Mouse (Mus musculus) adrenal gland, adult 8-10 months (tissue): ENCODE measurements around the gene Klrc1. TPM values are rescaled to one million over a fixed set of nuclear protein-coding genes. Genes with fewer than 3 reads are reported as not detected.
A peak's percentile ranks its signal among the peaks of the same experiment; 100 is the strongest.
"Not testable (repeated sequence)": the region's sequence is repeated elsewhere in the genome, so short reads cannot be mapped to it uniquely, and the experiment has no call there.

Experiments
- DNase-seq: peaks from one replicate; pipeline ENCODE4 v3.0.0; 2022
- microRNA-seq, 2 experiments: library from miRNA; unstranded; fragments of <30 nt; microRNA quantifications; one replicate each; pipeline ENCODE4 v1.2.0; 2022
- total RNA-seq, 4 experiments: library from RNA; stranded (reverse); gene quantifications; 2 replicates each; pipeline ENCODE4 v1.2.4; 2022

Gene Klrc1
- under 1 TPM; 0.14 to 0.49 (median 0.25) TPM for total RNA-seq

DNA sequence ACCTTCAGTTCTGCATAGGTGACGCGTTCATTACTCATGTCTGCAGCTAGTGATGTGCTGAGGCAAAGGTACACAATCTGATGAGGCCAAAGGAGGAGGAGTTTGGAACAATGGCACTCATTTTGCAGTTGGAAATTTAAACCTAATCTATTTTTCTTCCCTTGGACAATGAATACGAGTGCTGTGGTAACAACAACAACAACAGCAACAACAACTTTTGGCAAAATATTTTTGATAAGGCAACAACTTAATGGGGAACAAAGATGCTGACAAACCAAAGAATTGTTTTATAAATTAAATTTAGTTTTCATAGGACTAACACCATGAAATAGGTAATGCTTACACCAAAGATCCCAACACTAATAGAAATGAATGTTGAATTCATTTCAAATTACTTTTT, at the start of gene Klrc1:
Klrc1 (minus strand) TSS at position 101 of the 400 bp plus-strand sequence.
- no peak for DNase-seq

DNA sequence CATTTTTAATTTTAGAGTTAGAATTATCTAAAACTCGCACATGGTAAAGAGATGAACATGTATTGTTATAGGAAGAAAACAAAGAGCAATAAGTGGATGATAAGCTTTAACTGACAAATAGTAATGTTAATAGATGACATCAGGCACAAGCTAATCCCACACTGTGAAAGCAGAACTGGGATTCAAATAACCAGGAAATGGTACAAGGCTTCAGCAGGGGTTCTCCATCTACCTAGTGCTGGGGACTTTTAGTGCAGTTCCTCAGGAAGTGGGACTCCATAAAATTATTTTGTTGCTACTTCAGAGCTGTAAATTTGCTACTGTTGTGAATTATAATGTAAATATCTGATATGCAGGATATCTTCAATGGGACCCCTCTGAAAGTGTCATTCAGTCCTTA, 48.5 kb upstream of the Klrc1 start:
- no peak for DNase-seq

DNA sequence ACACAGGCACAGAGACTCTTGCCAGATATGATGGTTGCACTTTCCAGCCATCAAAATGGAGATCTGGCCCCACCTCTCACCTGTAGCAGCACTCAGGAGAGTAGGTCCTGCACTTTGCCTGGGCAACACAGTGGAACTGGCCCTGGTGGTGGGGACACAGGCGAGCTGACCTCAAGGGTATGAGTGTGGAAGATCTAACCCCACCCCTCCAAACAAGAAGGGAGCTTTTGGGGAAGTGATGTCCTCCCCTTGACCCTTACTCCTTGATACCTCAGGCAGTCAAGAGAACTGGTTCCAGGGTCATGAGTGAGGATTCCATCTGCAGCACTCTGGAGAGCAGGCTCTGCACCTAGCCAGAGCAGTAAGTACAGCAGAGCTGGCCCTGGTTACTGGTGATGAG, 42.6 kb upstream of the Klrc1 start:
- no peak for DNase-seq

DNA sequence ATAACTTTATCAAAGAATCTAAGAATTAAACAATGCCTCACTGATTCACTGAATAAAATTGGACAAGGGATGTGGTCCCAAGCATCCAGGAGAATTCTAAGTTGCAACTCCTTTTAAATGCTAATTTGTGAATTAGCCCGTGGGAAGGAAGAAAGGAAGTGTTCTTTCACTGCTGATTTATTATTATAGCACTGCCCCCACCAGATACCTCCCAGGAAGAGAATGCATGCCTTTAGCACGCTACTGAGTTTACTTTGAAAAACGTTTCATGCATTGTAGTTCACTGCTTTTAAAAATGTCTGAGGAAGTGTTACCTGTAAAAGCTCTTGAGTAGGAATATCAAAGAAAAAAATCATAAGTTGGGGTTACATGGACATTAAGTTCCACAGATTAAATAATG, 41.7 kb upstream of the Klrc1 start:
- no peak for DNase-seq

DNA sequence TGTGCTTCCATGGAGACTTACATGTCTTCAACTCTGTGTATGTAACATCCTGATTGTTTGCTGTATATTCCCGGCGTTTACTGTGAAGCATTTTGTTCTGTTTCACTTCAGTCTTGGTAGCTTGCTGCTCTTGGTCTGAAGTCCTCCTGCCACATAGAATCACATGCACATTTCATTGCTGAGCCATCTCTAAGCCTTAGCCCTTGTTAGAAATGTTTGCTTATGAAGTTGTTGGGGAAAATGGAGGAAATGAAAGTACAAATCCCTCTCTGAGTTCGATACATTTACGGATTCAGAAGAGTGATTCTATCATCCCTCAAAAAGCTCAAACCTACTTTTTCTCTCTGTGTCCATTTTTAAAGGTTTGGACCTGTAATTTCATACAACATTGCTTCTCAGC, 38.3 kb upstream of the Klrc1 start, which contains the start of gene Klri1:
Klri1 (minus strand) TSS at position 101 of the 400 bp plus-strand sequence.
- DNase-seq: no peak

DNA sequence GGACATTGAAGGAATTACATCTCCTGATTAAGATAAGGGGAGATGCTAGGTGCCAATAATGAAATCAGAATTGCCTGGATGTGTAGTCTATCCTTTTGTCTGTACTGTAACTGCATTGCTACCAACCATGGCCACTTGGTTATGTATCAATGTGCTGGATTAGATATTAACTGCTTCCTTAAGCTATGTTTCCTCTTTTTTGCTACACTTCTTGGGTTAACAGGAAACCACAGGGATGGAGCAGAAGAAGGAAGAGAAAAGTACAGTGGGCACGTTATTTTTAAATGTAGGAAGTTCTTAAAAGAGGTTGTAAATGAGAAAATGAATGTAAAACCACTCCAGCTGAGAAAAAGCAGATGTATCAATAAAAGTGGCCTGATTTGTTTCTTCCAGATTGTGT, 34.8 kb upstream of the Klrc1 start:
- DNase-seq: no peak

DNA sequence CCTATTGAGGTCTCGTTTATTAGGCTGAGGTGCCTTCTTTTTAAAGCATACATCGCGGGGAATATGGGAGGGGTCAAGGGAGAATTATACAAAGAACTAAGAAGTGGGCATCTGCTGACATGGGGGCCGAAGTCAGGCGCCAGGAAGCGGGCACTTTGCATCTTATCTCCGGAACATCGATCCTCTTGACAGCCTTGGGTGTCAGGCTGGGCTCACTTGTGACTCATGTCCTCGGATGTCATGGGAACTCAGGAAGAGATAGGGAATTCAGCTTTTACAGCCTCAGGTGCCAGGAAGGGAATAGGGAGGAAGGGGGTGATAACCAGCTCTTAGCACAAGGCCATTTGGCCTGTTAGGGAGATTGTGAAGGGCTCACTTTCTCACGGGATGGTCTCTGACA, 12.7 kb upstream of the Klrc1 start:
- peak; percentile 12 for DNase-seq

DNA sequence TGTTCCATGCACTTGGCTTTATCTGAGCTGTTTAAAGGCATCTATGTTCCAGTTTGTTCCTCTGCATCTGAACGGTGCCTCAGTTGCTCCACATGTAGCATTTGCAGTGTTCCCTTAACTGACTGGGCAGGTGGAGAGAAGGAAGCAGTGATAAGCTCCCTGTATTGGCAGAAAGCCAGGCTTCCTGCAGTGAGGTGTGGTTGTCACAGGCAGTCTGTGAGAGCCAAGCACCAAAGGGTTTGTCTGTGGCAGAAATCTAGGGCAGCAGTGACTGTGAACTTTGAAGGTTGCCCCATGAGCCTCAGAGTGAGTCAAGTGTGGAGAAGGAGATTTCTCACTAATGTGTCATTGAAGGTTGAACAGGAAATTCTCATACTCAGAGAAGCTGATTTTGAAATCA, 1.6 kb upstream of the Klrc1 start:
- DNase-seq: peak; percentile 20

DNA sequence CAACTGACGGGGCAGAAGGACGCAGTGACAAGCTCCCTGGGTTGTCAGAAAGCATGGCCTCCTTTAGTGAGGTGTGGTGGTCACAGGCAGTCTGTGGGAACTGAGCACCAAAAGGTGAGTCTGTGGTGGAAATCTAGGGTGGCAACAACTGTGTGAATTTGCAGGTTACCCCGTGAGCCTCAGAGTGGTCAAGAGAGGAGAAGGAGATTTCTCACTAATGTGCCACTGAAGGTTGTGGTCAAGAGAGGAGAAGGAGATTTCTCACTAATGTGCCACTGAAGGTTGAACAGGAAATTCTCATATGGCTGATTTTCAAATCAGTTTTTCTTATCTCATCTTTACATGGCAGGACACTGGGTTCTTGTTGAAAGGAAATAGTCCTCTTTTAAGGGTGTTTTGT, 17.5 kb downstream of the Klrc1 start:
- DNase-seq: not testable (repeated sequence)

DNA sequence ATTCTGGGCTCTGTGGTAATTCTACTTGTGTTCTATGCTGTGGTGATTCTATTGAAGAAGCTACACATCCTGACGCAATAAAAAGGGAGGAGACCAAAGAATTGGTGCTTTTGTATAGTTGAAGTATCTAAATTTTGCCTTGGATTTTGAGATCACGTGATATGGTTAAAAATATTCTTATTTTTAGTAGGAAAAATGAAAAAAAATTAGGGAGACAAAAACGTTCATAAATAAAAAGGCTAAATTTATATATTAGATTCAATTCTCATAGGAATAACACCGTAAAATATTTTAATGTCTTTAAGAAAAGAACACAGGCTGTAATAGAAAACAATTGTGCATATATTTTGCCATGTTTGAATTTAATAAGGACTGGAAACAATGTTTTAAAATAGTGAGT, 18.2 kb downstream of the Klrc1 start, which contains the start of gene Klrc2:
Klrc2 (minus strand) TSS at position 101 of the 400 bp plus-strand sequence.
- not testable (repeated sequence) for DNase-seq

DNA sequence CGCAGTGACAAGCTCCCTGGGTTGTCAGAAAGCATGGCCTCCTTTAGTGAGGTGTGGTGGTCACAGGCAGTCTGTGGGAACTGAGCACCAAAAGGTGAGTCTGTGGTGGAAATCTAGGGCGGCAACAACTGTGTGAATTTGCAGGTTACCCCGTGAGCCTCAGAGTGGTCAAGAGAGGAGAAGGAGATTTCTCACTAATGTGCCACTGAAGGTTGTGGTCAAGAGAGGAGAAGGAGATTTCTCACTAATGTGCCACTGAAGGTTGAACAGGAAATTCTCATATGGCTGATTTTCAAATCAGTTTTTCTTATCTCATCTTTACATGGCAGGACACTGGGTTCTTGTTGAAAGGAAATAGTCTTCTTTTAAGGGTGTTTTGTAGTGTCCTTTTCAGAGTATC, 34.7 kb downstream of the Klrc1 start:
- DNase-seq: not testable (repeated sequence)

DNA sequence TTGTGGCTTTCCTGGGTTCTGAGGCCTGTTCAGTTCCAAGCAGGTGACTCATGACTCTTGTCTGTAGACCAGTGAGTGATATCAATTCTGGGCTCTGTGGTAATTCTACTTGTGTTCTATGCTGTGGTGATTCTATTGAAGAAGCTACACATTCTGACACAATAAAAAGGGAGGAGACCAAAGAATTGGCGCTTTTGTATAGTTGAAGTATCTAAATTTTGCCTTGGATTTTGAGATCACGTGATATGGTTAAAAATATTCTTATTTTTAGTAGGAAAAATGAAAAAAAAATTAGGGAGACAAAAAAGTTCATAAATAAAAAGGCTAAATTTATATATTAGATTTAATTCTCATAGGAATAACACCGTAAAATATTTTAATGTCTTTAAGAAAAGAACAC, 35.5 kb downstream of the Klrc1 start, which contains the start of gene Klrc3:
Klrc3 (minus strand) TSS at position 101 of the 400 bp plus-strand sequence.
- not testable (repeated sequence) for DNase-seq

DNA sequence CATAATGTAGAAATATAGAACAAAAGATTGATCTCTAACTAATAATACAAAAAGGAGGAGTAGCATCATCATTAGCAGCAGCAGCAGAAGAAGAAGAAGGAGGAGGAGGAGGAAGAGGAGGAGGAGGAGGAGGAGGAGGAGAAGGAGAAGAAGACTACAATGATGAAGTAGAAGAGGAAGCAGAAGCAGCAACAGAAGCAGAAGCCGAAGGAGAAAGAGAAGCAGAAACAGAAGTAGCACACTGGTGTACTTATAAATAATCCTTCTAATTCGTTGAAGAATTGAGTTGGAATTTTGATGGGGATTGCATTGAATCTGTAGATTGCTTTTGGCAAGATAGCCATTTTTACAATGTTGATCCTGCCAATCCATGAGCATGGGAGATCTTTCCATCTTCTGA, 47.7 kb downstream of the Klrc1 start:
- not testable (repeated sequence) for DNase-seq

DNA sequence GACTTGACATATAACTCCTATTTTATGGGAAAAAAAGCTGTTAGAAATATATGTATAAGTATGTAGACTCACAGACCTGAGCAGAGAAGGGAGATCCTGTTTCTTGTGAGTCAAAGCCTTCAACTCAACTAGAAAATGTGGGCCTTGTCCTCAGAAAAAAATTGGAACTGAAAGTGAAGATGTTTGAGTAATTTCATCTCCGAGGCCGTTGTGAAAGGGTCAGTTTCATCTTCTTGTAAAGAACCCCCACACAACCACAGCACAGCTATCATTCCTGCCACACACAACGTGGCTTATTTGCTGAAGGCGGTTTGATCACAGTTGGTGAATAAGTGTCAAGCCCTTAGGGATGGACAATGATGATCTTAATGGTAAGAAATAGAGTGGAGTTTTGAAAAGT, 55.0 kb downstream of the Klrc1 start, which contains the start of gene Klrk1:
Klrk1 (minus strand) TSS at position 130 of the 400 bp plus-strand sequence.
- DNase-seq: no peak

Small RNAs within 50 kb of the gene (microRNA-seq; reads per million reads assigned to microRNA genes)
- 0 reads per million in 2 experiments for gene Mir680-1

Other genes with a start within 250 kb of the Klrc1 start
- 1 to 10 TPM; 4.9 to 9.2 (median 7.6) TPM for gene Clec1a, start 227.0 kb downstream of the Klrc1 start, total RNA-seq
- under 1 TPM in 3 of 4 experiments, not detected in 1; 0.23 to 0.27 (median 0.24) TPM for gene Olr1, start 171.8 kb downstream of the Klrc1 start, total RNA-seq
- not detected for gene Tmem52b, start 166.4 kb downstream of the Klrc1 start, total RNA-seq
- 100 to 1,000 TPM; 264 to 374 (median 322) TPM for gene Gabarapl1, start 145.8 kb downstream of the Klrc1 start, total RNA-seq
- gene Klre1, start 101.1 kb downstream of the Klrc1 start, total RNA-seq: under 1 TPM in 2 of 4 experiments, not detected in 2; 0.22 to 0.44 TPM
- gene Klrd1, start 87.2 kb downstream of the Klrc1 start, total RNA-seq: under 1 TPM in 3 of 4 experiments, not detected in 1; 0.46 to 0.68 (median 0.67) TPM
- gene Klrk1, start 55.1 kb downstream of the Klrc1 start, total RNA-seq: 1 to 10 TPM in 2 of 4 experiments, under 1 TPM in 2; 0.31 to 1.6 (median 1.0) TPM
- not detected for gene Klrc3, start 35.6 kb downstream of the Klrc1 start, total RNA-seq
- under 1 TPM in 1 of 4 experiments, not detected in 3; 0.31 TPM for gene Klrc2, start 18.3 kb downstream of the Klrc1 start, total RNA-seq
- gene Klri1, start 38.2 kb upstream of the Klrc1 start, total RNA-seq: not detected
- under 1 TPM; 0.08 to 0.24 (median 0.16) TPM for gene Klri2, start 61.5 kb upstream of the Klrc1 start, total RNA-seq
- gene Gm156, start 105.3 kb upstream of the Klrc1 start, total RNA-seq: not detected
- not detected for gene Gm17631, start 183.7 kb upstream of the Klrc1 start, total RNA-seq
- under 1 TPM in 1 of 4 experiments, not detected in 3; 0.24 TPM for gene Klra17, start 197.7 kb upstream of the Klrc1 start, total RNA-seq
- not detected for gene Klra5, start 238.7 kb upstream of the Klrc1 start, total RNA-seq